Mouse (Mus musculus): ENCODE data around the gene Zfp513.
A peak's percentile ranks its signal among the peaks of the same experiment; 100 is the strongest.

Zfp513 gene

DNA sequence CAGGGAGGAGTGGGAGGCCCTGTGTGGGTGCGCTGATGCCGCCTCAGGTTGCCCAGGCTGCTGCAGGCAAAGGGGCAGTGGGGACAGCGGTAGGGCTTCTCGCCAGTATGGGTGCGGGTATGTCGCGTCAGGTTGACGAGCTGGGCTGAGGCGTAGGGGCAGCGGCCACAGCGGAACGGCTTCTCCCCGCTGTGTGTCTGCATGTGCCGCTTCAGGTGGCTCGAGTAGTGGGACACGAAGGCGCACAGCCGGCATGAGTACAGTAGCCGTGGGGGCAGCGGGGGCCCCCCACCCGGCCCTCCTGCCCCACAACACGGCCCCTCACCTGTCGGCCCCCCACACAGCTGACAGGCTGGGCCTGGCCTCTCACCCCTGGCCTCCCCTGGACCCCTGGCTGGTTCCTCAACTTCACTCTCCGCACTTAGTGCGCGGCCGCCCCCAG is 1.8 kb downstream of the Zfp513 start:
- no peak for DNase-seq (ENCODE audit: low read depth, low spot score)

GRCm38 (mm10) chr5:31199893-31200292 is 2.2 kb downstream of the Zfp513 start:
- no peak for DNase-seq (ENCODE audit: low read depth, low spot score)

DNA sequence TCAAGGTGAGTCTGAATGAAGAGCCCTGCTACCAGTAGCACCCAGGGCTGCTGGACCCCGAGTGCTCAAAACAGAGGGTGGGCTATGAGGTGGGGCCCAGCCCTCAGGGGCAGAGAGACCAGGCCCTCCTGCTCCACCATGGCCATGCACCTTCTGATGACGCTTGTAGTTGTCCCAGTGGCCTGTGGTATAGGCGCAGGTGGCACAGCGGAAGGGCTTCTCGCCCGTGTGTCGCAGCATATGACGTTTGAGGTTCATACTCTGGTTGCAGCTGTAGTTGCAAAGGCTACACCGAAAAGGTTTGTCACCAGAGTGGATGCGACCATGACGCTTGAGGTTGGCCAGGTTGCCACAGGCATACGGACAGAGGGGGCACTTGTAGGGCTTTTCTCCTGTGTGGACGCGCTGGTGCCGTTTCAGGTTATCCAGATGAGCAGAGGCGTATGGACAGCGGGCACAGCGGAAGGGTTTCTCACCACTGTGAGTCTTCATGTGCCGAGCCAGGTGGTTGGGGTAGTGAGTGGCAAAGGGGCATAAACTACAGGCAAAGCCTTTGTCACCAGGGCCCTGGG is 2.7 kb downstream of the Zfp513 start:
- DNase-seq (ENCODE audit: low read depth, low spot score), result no peak

DNA sequence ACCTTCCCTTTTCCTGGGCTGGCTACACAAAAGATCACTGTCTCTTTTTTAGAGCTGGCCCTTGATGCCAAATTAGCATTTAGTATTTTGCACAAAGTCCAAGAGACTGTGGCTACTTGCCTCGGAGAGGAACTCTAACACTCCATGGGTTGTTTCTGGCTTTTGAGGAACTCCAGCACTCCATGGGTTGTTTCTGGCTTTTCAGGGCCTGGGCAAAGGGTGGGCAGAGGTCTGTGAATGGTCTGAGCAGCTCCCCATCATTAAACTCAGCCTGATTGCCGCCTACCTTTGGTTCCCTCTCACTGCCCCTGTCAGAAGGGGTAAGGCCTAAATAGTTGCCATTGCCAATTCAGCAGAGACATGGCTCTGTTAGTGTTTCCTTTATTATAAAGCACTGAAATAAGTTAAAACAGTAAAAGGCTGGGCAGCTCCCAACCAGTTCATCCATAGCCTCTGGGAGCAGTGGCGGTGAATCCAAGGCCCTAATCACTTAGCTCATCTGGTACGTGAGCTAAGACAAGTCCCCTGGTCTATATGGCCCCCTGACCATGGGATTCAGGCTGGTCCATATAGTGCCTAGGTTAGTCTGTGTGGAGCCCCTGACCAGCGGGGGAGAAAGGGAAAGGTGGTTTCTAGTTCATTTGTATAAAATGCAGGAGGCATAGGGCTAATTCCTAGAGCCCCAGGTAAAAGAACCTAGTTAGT is 3.3 kb downstream of the Zfp513 start:
- no peak for DNase-seq (ENCODE audit: low read depth, low spot score)

GRCm38 (mm10) chr5:31198170-31198569 is 3.9 kb downstream of the Zfp513 start:
- no peak for DNase-seq (ENCODE audit: low read depth, low spot score)

DNA sequence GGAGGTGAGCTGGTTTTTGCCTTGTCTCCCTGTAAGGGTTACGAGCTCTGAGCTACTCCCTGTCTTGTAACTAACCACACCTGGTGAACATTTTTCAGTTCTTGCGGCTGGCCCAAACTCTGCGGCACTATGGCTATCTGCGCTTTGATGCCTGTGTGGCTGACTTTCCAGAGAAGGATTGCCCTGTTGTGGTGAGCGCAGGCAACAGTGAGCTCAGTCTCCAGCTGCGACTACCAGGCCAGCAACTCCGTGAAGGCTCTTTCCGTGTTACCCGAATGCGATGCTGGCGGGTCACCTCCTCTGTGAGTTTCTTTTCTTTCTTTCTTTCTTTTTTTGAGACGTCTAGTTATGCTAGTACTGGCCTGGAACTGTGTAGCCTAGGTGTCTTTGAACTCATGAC is 5.0 kb downstream of the Zfp513 start:
- DNase-seq (ENCODE audit: low read depth, low spot score), result no peak

- DNase-seq (ENCODE audit: low read depth, low spot score), result no peak
These were observed 5.9 kb downstream of the Zfp513 start for GRCm38 (mm10) chr5:31196207-31196606.

- no peak for DNase-seq (ENCODE audit: low read depth, low spot score)
These were observed 6.4 kb downstream of the Zfp513 start for GRCm38 (mm10) chr5:31195671-31196070.

GRCm38 (mm10) chr5:31194486-31195485 is 7.3 kb downstream of the Zfp513 start:
- DNase-seq (ENCODE audit: low read depth, low spot score), result no peak

DNA sequence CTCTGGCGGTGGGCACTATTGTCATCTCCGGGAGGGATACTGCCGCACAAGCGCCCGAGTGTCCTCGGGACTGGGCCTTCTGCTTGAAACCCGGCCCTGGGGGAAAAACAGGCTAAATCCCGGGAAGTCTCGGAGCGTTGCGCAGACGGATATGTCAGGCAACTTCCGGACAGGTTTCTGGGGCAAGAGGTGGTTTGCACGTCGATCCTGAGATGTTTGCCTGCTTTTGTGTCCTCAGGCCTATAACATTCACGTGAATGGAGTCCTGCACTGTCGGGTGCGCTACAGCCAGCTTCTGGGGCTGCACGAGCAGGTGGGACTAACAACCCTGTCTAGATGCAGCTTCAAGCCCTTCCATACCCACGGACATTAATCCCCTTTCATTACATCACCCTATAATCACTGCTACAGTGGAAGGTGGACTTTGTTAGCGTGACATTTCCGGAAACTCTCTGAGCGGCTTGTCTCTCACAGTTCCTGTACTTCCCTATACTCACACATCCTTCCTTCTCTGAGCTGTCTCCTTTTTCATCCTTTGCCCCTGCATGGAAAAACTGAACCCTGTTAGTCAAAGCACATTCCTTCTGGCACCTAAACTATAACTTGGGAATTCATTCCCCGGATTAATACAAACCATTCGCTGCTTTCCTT is 8.3 kb downstream of the Zfp513 start:
- no peak for DNase-seq (ENCODE audit: low read depth, low spot score)

DNA sequence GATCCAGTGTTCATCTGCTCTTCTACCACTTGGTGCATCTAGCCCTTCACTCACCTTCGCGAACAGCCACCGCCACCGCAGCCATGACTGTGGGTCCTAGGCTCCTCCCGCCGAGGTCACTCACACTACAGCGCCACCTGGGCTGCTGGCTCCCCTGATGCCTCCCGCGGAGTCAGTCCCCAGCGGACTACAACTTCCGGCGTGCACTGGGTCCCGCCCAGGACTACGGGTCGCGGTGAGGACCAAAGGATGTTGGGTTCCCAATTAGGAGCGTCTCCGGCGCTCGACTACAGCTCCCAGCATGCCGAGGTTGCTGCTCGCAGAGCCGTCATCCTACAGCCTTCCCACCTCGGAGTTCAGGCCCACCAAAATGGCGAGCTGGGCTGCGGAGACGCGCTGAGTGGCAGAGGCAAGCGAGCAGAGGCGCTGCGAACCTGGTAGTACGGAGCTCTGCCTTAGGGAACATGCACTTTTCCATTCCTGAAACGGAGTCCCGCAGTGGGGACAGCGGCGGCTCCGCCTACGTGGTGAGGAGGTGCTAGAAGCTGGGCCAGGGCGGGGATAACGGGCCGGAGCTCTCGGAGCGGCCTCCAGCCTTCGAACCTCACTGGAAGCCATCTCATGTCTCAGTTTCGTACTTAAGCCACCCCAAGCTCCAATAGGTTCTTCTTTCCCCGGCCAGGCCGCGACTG is 9.0 kb downstream of the Zfp513 start, which contains the start of the genes Snx17 and Eif2b4:
Snx17 (plus strand) TSS at position 289 of the 692 bp plus-strand sequence.
Eif2b4 (minus strand) TSS at position 492 of the 692 bp plus-strand sequence.
- peak; percentile 97 for DNase-seq (ENCODE audit: low read depth, low spot score)

GRCm38 (mm10) chr5:31192045-31192938 is 9.8 kb downstream of the Zfp513 start:
- peak; percentile 79 for DNase-seq (ENCODE audit: low read depth, low spot score)

DNA sequence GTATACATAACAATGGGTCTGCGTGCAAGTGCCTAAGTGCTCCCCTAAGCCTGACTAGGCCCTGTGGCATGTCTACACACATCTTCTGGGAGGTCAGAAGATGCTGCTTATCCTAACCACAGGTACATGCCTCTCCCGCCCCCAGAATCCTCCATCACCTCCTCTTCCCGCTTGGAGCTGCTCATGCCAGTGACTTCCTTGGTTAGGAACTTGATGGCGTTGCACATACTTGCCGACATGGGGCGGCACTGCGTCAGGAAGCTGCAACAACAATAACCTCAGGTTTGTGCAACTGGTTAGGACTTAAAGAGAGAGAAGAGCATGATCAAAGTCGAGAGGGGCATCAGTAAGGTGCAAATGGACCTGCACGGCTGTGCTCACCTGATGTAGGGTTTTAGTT is 11.9 kb downstream of the Zfp513 start:
- DNase-seq (ENCODE audit: low read depth, low spot score), result no peak

DNA sequence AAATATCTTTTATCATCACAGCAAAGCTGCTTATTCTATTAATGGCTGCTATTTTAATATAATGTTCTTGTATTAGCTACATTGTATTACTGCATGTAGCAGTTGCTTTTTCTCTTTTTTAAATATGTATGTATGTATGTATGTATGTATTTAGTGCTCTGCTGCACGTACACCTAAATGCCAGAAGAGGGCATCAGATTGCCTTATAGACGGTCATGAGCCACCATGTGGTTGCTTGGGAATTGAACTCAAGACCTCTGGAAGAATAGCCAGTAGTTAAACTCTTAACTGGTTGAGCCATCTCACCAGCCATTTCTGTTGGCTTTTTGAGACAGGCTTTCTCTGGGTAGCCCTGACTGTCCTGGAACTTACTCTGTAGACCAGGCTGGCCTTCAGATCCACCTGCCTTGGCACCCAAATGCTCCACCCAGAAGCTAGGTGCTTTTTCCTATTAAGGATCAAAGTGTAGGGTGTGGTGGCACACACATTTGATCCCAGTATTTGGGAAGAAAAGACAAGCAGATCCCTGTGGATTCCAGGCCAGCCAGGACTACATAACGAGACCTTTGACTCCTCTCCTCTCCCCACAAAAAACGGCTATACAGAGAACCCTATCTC is 13.8 kb downstream of the Zfp513 start:
- no peak for DNase-seq (ENCODE audit: low read depth, low spot score)

- no peak for DNase-seq (ENCODE audit: low read depth, low spot score)
These were observed 18.4 kb downstream of the Zfp513 start for GRCm38 (mm10) chr5:31183678-31184077.

DNA sequence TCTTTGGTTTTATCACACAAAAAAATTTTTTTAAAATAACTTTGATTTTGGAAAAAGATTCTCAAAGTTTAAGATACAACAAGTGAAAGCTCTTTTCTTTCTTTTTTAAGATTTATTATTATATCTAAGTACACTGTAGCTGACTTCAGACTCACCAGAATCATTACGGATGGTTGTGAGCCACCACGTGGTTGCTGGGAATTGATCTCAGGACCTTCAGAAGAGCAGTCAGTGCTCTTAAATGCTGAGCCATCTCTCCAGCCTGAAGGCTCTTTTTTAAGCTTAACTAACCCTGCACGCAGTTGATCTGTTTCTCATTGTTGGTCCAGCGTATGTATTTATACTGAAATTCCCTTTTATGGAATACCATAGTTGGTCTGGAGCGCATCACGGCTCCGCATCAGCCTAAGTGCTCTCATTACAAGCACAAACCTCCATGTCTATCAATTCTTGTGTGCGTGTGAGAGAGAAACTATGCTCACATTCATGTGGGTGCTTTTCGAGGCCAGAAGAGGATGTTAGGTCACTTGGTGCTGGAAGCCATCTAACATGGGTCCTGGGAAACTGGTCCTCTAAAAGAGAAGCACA is 20.8 kb downstream of the Zfp513 start:
- no peak for DNase-seq (ENCODE audit: low read depth, low spot score)

- DNase-seq (ENCODE audit: low read depth, low spot score), result peak; percentile 94
These were observed 22.1 kb downstream of the Zfp513 start, which contains the start of the genes Gm29609 and Gtf3c2 for GRCm38 (mm10) chr5:31179766-31180630. TSS of gene Gm29609 (minus strand) at chr5:31179911. TSS of gene Gtf3c2 (minus strand) at chr5:31180144.

- DNase-seq (ENCODE audit: low read depth, low spot score), result no peak
These were observed 22.8 kb downstream of the Zfp513 start for GRCm38 (mm10) chr5:31179301-31179765.

Data from skeletal muscle tissue, adult 2 months (tissue).